18 mouse cellular contexts compared by ENCODE assay signal in genomic region chr3:52731491-52731890, GRCm38 (mm10).
DNase-seq lines count a peak whose midpoint lies in the region.
"Had no signal": no experiment of that assay in that cellular context is flagged by ENCODE, and none has a peak within 500 bp of the region (broad histone marks: within the 10 kb centered on the region; RNA-seq: fewer than 3 reads in every experiment).

No protein-coding gene starts in this region.

- intact Hi-C loops in left cerebral cortex, postnatal 4 days (cut with DNase I): no loop called here

- peaks cover 16% of the 10 kb centered on the region for H3K4me1 ChIP-seq in heart, embryonic 10.5 days
- H3K4me1 ChIP-seq: forebrain, embryonic 12.5 days had no signal

- H3K9me3 ChIP-seq in heart, embryonic 10.5 days: no peaks in the 10 kb centered on the region
- H3K9me3 ChIP-seq: embryonic facial prominence, embryonic 10.5 days; embryonic facial prominence, embryonic 12.5 days; forebrain, embryonic 10.5 days; forebrain, embryonic 12.5 days had no signal

- no peak overlapping the region for H3K27ac ChIP-seq in heart, embryonic 10.5 days
- H3K27ac ChIP-seq: embryonic facial prominence, embryonic 10.5 days; embryonic facial prominence, embryonic 12.5 days; forebrain, embryonic 10.5 days; forebrain, embryonic 12.5 days had no signal

- no peaks in the 10 kb centered on the region for H3K36me3 ChIP-seq in heart, embryonic 10.5 days
- H3K36me3 ChIP-seq: embryonic facial prominence, embryonic 10.5 days; embryonic facial prominence, embryonic 12.5 days; forebrain, embryonic 10.5 days; forebrain, embryonic 12.5 days; G1E had no signal

- H3K4me3 ChIP-seq in heart, embryonic 10.5 days: no peak overlapping the region
- H3K4me3 ChIP-seq: embryonic facial prominence, embryonic 10.5 days; embryonic facial prominence, embryonic 12.5 days; forebrain, embryonic 10.5 days; forebrain, embryonic 12.5 days had no signal

- WGBS in heart, embryonic 10.5 days: 85% methylated on average over 3 of the region's 3 CpGs

- DNase-seq in heart, adult 11 months: peak; percentile 56
- no peak for DNase-seq in heart, embryonic 10.5 days (ENCODE audit: low spot score)
- peak; percentile 15 for DNase-seq in lung, postnatal 36 days
- no peak for DNase-seq in lung, postnatal 10 days
- DNase-seq in left cerebral cortex, postnatal 4 days: no peak
- DNase-seq: adrenal gland, adult 8-10 months; adrenal gland, postnatal 14 days; adrenal gland, postnatal 36 days; cerebellum, adult 11-12 months; cerebellum, adult 2 months; cerebellum, adult 9-10 months; cerebellum, postnatal 10 days; cerebellum, postnatal 25 days had no signal

- no peaks in the 10 kb centered on the region for H3K27me3 ChIP-seq in heart, embryonic 10.5 days (ENCODE audit: insufficient read depth, poor library complexity, severe bottlenecking)
- H3K27me3 ChIP-seq: embryonic facial prominence, embryonic 12.5 days had no signal

Comparison
In these comparisons a context has a peak if more than half of its experiments do, and no peak if none do; other contexts are left out.
1. DNase-seq: peak in heart, adult 11 months (single experiment) and lung, postnatal 36 days (single experiment); none in heart, embryonic 10.5 days (single experiment), lung, postnatal 10 days (single experiment) and left cerebral cortex, postnatal 4 days (single experiment).